Mouse (Mus musculus): Measurements from ENCODE around the gene Ntmt1.

DNA sequence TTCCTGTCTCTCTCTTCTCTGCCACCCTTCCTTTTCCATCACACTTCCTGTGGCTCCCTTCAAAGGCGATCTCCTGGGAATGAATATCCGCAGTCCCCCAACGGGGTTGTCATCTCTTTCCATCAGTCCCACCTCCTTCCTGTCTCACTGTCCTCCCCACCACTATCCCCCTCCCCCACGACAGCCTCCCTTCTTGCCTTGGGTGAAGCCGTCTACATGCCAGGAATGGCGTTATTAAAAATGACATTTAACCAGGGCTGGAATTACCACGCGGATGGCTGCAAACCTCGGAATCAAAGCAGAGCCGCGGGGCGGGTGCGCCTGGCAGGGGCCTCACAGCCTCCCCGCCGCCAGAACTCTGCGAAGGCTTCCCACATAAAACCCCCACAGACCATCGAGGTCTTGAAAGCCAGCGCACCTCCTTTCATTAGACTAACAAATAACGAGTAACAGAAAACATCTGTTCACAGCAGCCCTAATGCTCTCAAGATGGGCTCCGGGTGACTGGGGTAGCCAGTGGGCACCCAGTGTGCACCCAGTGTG lies 45.2 kb downstream of the Ntmt1 start:
- TF ChIP-seq GATA1 (IDR thresholded peaks at IDR 0.05; ENCODE audit: borderline replicate concordance, low read length) (no peak), FLI1 (IDR thresholded peaks at IDR 0.05; ENCODE audit: low read length) (no peak)
